Mouse (Mus musculus): ENCODE results near the gene Grik1. TPM values are rescaled to one million over a fixed set of nuclear protein-coding genes. Genes with fewer than 3 reads are reported as not detected.

Gene Grik1
- polyA plus RNA-seq, 1 experiment from 2014 or later, result 44.2 TPM

GRCm38 (mm10) chr16:88178813-88179212 lies 111.3 kb downstream of the Grik1 start:
- Histone ChIP-seq H3K9ac (replicated peaks; ENCODE audit: low read depth, low read length) (no peak overlapping the region), H3K4me3 (ENCODE audit: low read depth, low read length) (no peak overlapping the region), H3K4me1 (ENCODE audit: control insufficient read depth, insufficient read depth, low read length) (no peaks in the 10 kb centered on the region), H3K27me3 (ENCODE audit: control insufficient read depth, insufficient read depth, low read length) (no peaks in the 10 kb centered on the region), H3K27ac (ENCODE audit: low read depth, low read length) (no peak overlapping the region), H3K9me3 (ENCODE audit: control insufficient read depth, low read length) (no peaks in the 10 kb centered on the region), H3K4me2 (ENCODE audit: low read depth, low read length) (no peak overlapping the region), H3K36me3 (ENCODE audit: control insufficient read depth, insufficient read depth, low read length) (no peaks in the 10 kb centered on the region)
- WGBS, result 43% methylated on average over 6 of the region's 6 CpGs
- ATAC-seq (ENCODE audit: low read depth), result no peak

- no peak for ATAC-seq (ENCODE audit: low read depth)
- WGBS, result 55% methylated on average over 3 of the region's 3 CpGs
- H3K4me2 ChIP-seq (ENCODE audit: low read depth, low read length), result no peak overlapping the region
These were observed 112.7 kb downstream of the Grik1 start for GRCm38 (mm10) chr16:88177364-88177763.

GRCm38 (mm10) chr16:88174083-88174721 lies 115.9 kb downstream of the Grik1 start:
- ATAC-seq (ENCODE audit: low read depth), result peak; percentile 38; the same call in 1 of the 2 replicates
- H3K4me1 ChIP-seq (ENCODE audit: control insufficient read depth, insufficient read depth, low read length), result no peaks in the 10 kb centered on the region
- no peaks in the 10 kb centered on the region for H3K9me3 ChIP-seq (ENCODE audit: control insufficient read depth, low read length)
- no peak overlapping the region for H3K9ac ChIP-seq (replicated peaks; ENCODE audit: low read depth, low read length)
- no peak overlapping the region for H3K4me2 ChIP-seq (ENCODE audit: low read depth, low read length)
- no peak overlapping the region for H3K4me3 ChIP-seq (ENCODE audit: low read depth, low read length)
- 68% methylated on average over 9 of the region's 9 CpGs for WGBS
- no peaks in the 10 kb centered on the region for H3K36me3 ChIP-seq (ENCODE audit: control insufficient read depth, insufficient read depth, low read length)
- no peaks in the 10 kb centered on the region for H3K27me3 ChIP-seq (ENCODE audit: control insufficient read depth, insufficient read depth, low read length)
- no peak overlapping the region for H3K27ac ChIP-seq (ENCODE audit: low read depth, low read length)

More at GRCm38 (mm10) chr16:88177364-88177763, 112.7 kb downstream of the Grik1 start:
- Histone ChIP-seq H3K36me3 (ENCODE audit: control insufficient read depth, insufficient read depth, low read length) (no peaks in the 10 kb centered on the region), H3K4me1 (ENCODE audit: control insufficient read depth, insufficient read depth, low read length) (no peaks in the 10 kb centered on the region), H3K27me3 (ENCODE audit: control insufficient read depth, insufficient read depth, low read length) (no peaks in the 10 kb centered on the region), H3K9ac (replicated peaks; ENCODE audit: low read depth, low read length) (no peak overlapping the region), H3K27ac (ENCODE audit: low read depth, low read length) (no peak overlapping the region), H3K4me3 (ENCODE audit: low read depth, low read length) (no peak overlapping the region), H3K9me3 (ENCODE audit: control insufficient read depth, low read length) (no peaks in the 10 kb centered on the region)

GRCm38 (mm10) chr16:88166547-88166946 lies 123.5 kb downstream of the Grik1 start:
- H3K36me3 ChIP-seq (ENCODE audit: control insufficient read depth, insufficient read depth, low read length), result no peaks in the 10 kb centered on the region
- H3K9me3 ChIP-seq (ENCODE audit: control insufficient read depth, low read length), result no peaks in the 10 kb centered on the region
- no peak overlapping the region for H3K4me3 ChIP-seq (ENCODE audit: low read depth, low read length)
- no peaks in the 10 kb centered on the region for H3K27me3 ChIP-seq (ENCODE audit: control insufficient read depth, insufficient read depth, low read length)
- H3K4me2 ChIP-seq (ENCODE audit: low read depth, low read length), result no peak overlapping the region
- H3K9ac ChIP-seq (replicated peaks; ENCODE audit: low read depth, low read length), result no peak overlapping the region
- no peak for ATAC-seq (ENCODE audit: low read depth)
- H3K27ac ChIP-seq (ENCODE audit: low read depth, low read length), result no peak overlapping the region
- H3K4me1 ChIP-seq (ENCODE audit: control insufficient read depth, insufficient read depth, low read length), result no peaks in the 10 kb centered on the region

GRCm38 (mm10) chr16:88142574-88142973 lies 147.5 kb downstream of the Grik1 start:
- Histone ChIP-seq H3K27ac (ENCODE audit: low read depth, low read length) (no peak overlapping the region), H3K4me2 (ENCODE audit: low read depth, low read length) (no peak overlapping the region), H3K4me3 (ENCODE audit: low read depth, low read length) (no peak overlapping the region), H3K4me1 (ENCODE audit: control insufficient read depth, insufficient read depth, low read length) (no peaks in the 10 kb centered on the region), H3K36me3 (ENCODE audit: control insufficient read depth, insufficient read depth, low read length) (no peaks in the 10 kb centered on the region), H3K9ac (replicated peaks; ENCODE audit: low read depth, low read length) (no peak overlapping the region), H3K9me3 (ENCODE audit: control insufficient read depth, low read length) (no peaks in the 10 kb centered on the region), H3K27me3 (ENCODE audit: control insufficient read depth, insufficient read depth, low read length) (no peaks in the 10 kb centered on the region)
- peak; percentile 46; the same call in 1 of the 2 replicates for ATAC-seq (ENCODE audit: low read depth)
- WGBS, result 33% methylated on average over 2 of the region's 2 CpGs

GRCm38 (mm10) chr16:88142136-88142535 lies 147.9 kb downstream of the Grik1 start:
- Histone ChIP-seq H3K9me3 (ENCODE audit: control insufficient read depth, low read length) (no peaks in the 10 kb centered on the region), H3K27me3 (ENCODE audit: control insufficient read depth, insufficient read depth, low read length) (no peaks in the 10 kb centered on the region), H3K9ac (replicated peaks; ENCODE audit: low read depth, low read length) (no peak overlapping the region), H3K4me1 (ENCODE audit: control insufficient read depth, insufficient read depth, low read length) (no peaks in the 10 kb centered on the region), H3K4me3 (ENCODE audit: low read depth, low read length) (no peak overlapping the region), H3K4me2 (ENCODE audit: low read depth, low read length) (no peak overlapping the region), H3K27ac (ENCODE audit: low read depth, low read length) (no peak overlapping the region), H3K36me3 (ENCODE audit: control insufficient read depth, insufficient read depth, low read length) (no peaks in the 10 kb centered on the region)
- no peak for ATAC-seq (ENCODE audit: low read depth)
- WGBS, result 62% methylated on average over 2 of the region's 2 CpGs

GRCm38 (mm10) chr16:88141594-88141993 lies 148.5 kb downstream of the Grik1 start:
- H3K36me3 ChIP-seq (ENCODE audit: control insufficient read depth, insufficient read depth, low read length), result no peaks in the 10 kb centered on the region
- no peak overlapping the region for H3K4me2 ChIP-seq (ENCODE audit: low read depth, low read length)
- H3K4me1 ChIP-seq (ENCODE audit: control insufficient read depth, insufficient read depth, low read length), result no peaks in the 10 kb centered on the region
- H3K27ac ChIP-seq (ENCODE audit: low read depth, low read length), result no peak overlapping the region
- no peak overlapping the region for H3K9ac ChIP-seq (replicated peaks; ENCODE audit: low read depth, low read length)
- WGBS, result 91% methylated on average over 2 of the region's 2 CpGs
- H3K4me3 ChIP-seq (ENCODE audit: low read depth, low read length), result no peak overlapping the region
- H3K27me3 ChIP-seq (ENCODE audit: control insufficient read depth, insufficient read depth, low read length), result no peaks in the 10 kb centered on the region
- ATAC-seq (ENCODE audit: low read depth), result peak; percentile 66
- no peaks in the 10 kb centered on the region for H3K9me3 ChIP-seq (ENCODE audit: control insufficient read depth, low read length)

- no peak overlapping the region for H3K9ac ChIP-seq (replicated peaks; ENCODE audit: low read depth, low read length)
- 71% methylated on average over 1 of the region's 1 CpGs for WGBS
- H3K27me3 ChIP-seq (ENCODE audit: control insufficient read depth, insufficient read depth, low read length), result no peaks in the 10 kb centered on the region
- H3K4me2 ChIP-seq (ENCODE audit: low read depth, low read length), result no peak overlapping the region
- H3K4me1 ChIP-seq (ENCODE audit: control insufficient read depth, insufficient read depth, low read length), result no peaks in the 10 kb centered on the region
- no peaks in the 10 kb centered on the region for H3K36me3 ChIP-seq (ENCODE audit: control insufficient read depth, insufficient read depth, low read length)
- H3K9me3 ChIP-seq (ENCODE audit: control insufficient read depth, low read length), result no peaks in the 10 kb centered on the region
- H3K4me3 ChIP-seq (ENCODE audit: low read depth, low read length), result no peak overlapping the region
- H3K27ac ChIP-seq (ENCODE audit: low read depth, low read length), result no peak overlapping the region
- ATAC-seq (ENCODE audit: low read depth), result no peak
These were observed 151.2 kb downstream of the Grik1 start for GRCm38 (mm10) chr16:88138913-88139312.

- H3K4me1 ChIP-seq (ENCODE audit: control insufficient read depth, insufficient read depth, low read length), result no peaks in the 10 kb centered on the region
- no peak overlapping the region for H3K4me2 ChIP-seq (ENCODE audit: low read depth, low read length)
- no peak overlapping the region for H3K4me3 ChIP-seq (ENCODE audit: low read depth, low read length)
- 82% methylated on average over 2 of the region's 2 CpGs for WGBS
- H3K27ac ChIP-seq (ENCODE audit: low read depth, low read length), result no peak overlapping the region
- H3K27me3 ChIP-seq (ENCODE audit: control insufficient read depth, insufficient read depth, low read length), result no peaks in the 10 kb centered on the region
- no peak overlapping the region for H3K9ac ChIP-seq (replicated peaks; ENCODE audit: low read depth, low read length)
- ATAC-seq (ENCODE audit: low read depth), result no peak
- no peaks in the 10 kb centered on the region for H3K9me3 ChIP-seq (ENCODE audit: control insufficient read depth, low read length)
- H3K36me3 ChIP-seq (ENCODE audit: control insufficient read depth, insufficient read depth, low read length), result no peaks in the 10 kb centered on the region
These were observed 157.1 kb downstream of the Grik1 start for GRCm38 (mm10) chr16:88132919-88133318.

Data from neural tube, embryonic 14.5 days (tissue).